Mouse (Mus musculus): ENCODE measurements around the gene Trim17. TPM values are rescaled to one million over a fixed set of nuclear protein-coding genes. Genes with fewer than 3 reads are reported as not detected.
A peak's percentile ranks its signal among the peaks of the same experiment; 100 is the strongest.

The Trim17 gene
- polyA plus RNA-seq, 1 experiment from 2014 or later: 0.32 TPM

DNA sequence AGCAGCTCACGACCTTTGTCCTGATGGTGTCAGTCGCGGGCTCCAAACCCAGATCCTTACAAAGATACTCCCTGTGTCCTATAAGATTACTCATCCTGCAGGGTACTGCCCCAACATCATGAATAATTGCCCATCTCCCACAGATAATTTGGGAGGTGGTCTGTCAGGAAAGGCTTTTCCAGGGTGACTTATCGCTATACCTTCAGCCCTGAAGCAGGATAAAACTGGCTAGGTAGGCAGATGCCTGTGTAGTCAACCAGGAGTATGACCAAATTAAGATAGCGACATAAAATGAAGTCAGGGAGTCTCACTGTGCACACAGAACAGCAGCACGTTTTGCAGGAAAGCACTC is 15.4 kb upstream of the Trim17 start:
- WGBS: 7% methylated on average over 6 of the region's 6 CpGs
- H3K9me3 ChIP-seq (replicated peaks; ENCODE audit: low read length): no peaks in the 10 kb centered on the region
- no peak for ATAC-seq (replicated peaks; ENCODE audit: low FRiP score, low read depth)

DNA sequence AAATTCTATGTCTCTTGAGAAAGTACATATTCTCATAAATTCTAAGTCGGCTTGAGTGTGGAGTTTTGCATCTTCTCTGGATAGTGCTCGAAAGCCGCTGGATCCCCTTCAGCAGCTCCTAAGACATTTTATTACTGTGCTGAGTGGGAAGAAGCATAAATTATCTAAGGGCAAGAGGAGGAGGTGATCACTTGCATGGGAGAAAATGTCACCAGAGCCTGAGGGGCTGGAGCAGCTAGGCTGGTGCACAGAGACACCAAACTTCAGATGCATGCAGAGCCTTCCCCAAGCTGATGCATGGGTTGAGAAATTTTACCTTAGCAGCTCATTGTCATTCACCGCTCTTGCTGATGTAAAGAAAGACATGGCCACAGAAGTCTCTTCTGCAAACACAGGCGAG is 10.3 kb upstream of the Trim17 start:
- Histone ChIP-seq H3K4me2 (ENCODE audit: low read length) (no peak overlapping the region), H3K27me3 (ENCODE audit: insufficient read depth, low read length) (no peaks in the 10 kb centered on the region), H3K4me1 (replicated peaks; ENCODE audit: insufficient read depth, low read length) (0 out of 2 replicates have a peak, but pooled peaks cover 3% of the 10 kb centered on the region), H3K9ac (ENCODE audit: low read depth, low read length) (no peak overlapping the region), H3K27ac (peak overlapping the region; percentile 19; the same call in 1 of the 2 replicates), H3K4me3 (replicated peaks; ENCODE audit: low read depth, low read length) (no peak overlapping the region), H3K36me3 (ENCODE audit: insufficient read depth, low read length) (no peaks in the 10 kb centered on the region), H3K9me3 (replicated peaks; ENCODE audit: low read length) (no peaks in the 10 kb centered on the region)
- TF ChIP-seq CTCF (IDR thresholded peaks at IDR 0.05; ENCODE audit: low read depth): no peak
- WGBS: 40% methylated on average over 5 of the region's 5 CpGs
- ATAC-seq (replicated peaks; ENCODE audit: low FRiP score, low read depth): no peak
- DNase-seq (ENCODE audit: low spot score): peak; percentile 59

More for the DNA sequence above, 15.4 kb upstream of the Trim17 start:
- Histone ChIP-seq H3K36me3 (ENCODE audit: insufficient read depth, low read length) (peaks cover under 1% of the 10 kb centered on the region; the same call in 1 of the 2 replicates), H3K4me1 (replicated peaks; ENCODE audit: insufficient read depth, low read length) (no peaks in the 10 kb centered on the region; the same call in 1 of the 2 replicates), H3K27ac (peak overlapping the region; percentile 93), H3K27me3 (ENCODE audit: insufficient read depth, low read length) (no peaks in the 10 kb centered on the region), H3K4me2 (ENCODE audit: low read length) (peak overlapping the region; percentile 94), H3K4me3 (replicated peaks; ENCODE audit: low read depth, low read length) (peak overlapping the region; percentile 93; the same call in 1 of the 2 replicates), H3K9ac (ENCODE audit: low read depth, low read length) (peak overlapping the region; percentile 89; the same call in 1 of the 2 replicates)
- TF ChIP-seq CTCF (IDR thresholded peaks at IDR 0.05; ENCODE audit: low read depth): no peak
- DNase-seq (ENCODE audit: low spot score): no peak

DNA sequence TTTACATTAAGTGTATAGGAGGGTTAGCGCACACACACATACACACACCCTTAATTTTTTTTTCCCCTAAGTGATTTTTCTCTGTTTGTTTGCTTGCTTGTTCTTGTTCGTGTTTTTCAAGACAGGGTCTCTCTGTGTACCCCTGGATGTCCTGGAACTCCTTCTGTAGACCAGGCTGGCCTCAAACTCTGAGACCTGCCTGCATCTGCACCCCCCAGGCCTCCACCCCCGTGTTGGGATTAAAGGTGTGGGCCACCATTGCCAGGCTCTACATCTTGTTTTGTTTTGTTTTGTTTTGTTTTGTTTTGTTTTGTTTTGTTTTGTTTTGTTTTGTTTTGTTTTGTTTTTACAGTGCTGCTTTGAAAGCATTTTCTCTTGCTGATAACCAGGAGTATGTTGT is 7.2 kb upstream of the Trim17 start:
- H3K4me1 ChIP-seq (replicated peaks; ENCODE audit: insufficient read depth, low read length): 0 out of 2 replicates have a peak, but pooled peaks cover 3% of the 10 kb centered on the region
- no peak overlapping the region for H3K27ac ChIP-seq
- WGBS: 78% methylated on average over 3 of the region's 3 CpGs
- ATAC-seq (replicated peaks; ENCODE audit: low FRiP score, low read depth) (no peak), DNase-seq (ENCODE audit: low spot score) (no peak)
- H3K36me3 ChIP-seq (ENCODE audit: insufficient read depth, low read length): no peaks in the 10 kb centered on the region
- no peak overlapping the region for H3K9ac ChIP-seq (ENCODE audit: low read depth, low read length)
- no peaks in the 10 kb centered on the region; the same call in 1 of the 2 replicates for H3K27me3 ChIP-seq (ENCODE audit: insufficient read depth, low read length)
- H3K4me2 ChIP-seq (ENCODE audit: low read length): no peak overlapping the region
- H3K4me3 ChIP-seq (replicated peaks; ENCODE audit: low read depth, low read length): no peak overlapping the region
- H3K9me3 ChIP-seq (replicated peaks; ENCODE audit: low read length): no peaks in the 10 kb centered on the region
- no peak for TF ChIP-seq CTCF (IDR thresholded peaks at IDR 0.05; ENCODE audit: low read depth)

DNA sequence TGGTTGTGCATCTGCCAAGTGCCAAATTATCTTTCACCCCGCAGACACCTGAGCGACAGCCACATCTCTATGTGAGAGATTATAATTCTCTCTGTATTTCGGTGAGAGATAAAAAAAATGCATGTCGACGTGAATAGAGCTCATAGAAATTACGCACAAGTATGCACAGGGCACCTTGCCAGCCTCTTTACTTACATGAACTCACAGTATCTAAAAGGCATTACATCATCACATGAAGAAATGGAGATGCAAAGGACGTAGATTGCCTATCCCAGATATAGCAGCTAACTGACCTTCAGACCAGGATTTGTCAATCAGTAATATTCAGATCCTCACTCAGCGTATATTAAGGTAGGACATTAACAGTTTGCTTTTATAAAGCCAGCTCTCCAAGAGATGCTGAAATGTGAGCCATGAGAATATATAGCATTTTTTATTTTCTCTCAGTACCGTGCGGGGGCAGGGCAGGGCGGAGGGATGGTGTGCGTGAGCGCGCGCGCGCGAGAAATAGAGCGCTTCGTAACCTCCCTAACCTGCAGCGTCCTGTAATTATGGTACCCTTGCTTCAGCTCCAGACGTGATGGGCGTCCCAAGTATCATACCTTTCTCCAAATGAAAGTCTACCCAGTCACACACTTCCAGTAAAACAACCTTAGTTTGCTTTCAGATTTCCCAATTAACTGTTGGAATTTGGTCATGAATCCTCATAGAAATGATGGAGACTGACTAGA is 6.5 kb upstream of the Trim17 start:
- no peaks in the 10 kb centered on the region for H3K9me3 ChIP-seq (replicated peaks; ENCODE audit: low read length)
- H3K36me3 ChIP-seq (ENCODE audit: insufficient read depth, low read length): no peaks in the 10 kb centered on the region
- H3K4me1 ChIP-seq (replicated peaks; ENCODE audit: insufficient read depth, low read length): 0 out of 2 replicates have a peak, but pooled peaks cover 3% of the 10 kb centered on the region
- no peaks in the 10 kb centered on the region; the same call in 1 of the 2 replicates for H3K27me3 ChIP-seq (ENCODE audit: insufficient read depth, low read length)
- H3K9ac ChIP-seq (ENCODE audit: low read depth, low read length): 0 out of 2 replicates have a peak overlapping the region, but pooled peaks have one; percentile 37
- H3K4me2 ChIP-seq (ENCODE audit: low read length): peak overlapping the region; percentile 63
- DNase-seq (ENCODE audit: low spot score): no peak
- ATAC-seq (replicated peaks; ENCODE audit: low FRiP score, low read depth): peak; percentile 48; the same call in 1 of the 2 replicates
- 14% methylated on average over 23 of the region's 23 CpGs for WGBS
- TF ChIP-seq CTCF (IDR thresholded peaks at IDR 0.05; ENCODE audit: low read depth): no peak
- peak overlapping the region; percentile 77 for H3K27ac ChIP-seq
- H3K4me3 ChIP-seq (replicated peaks; ENCODE audit: low read depth, low read length): peak overlapping the region; percentile 38

DNA sequence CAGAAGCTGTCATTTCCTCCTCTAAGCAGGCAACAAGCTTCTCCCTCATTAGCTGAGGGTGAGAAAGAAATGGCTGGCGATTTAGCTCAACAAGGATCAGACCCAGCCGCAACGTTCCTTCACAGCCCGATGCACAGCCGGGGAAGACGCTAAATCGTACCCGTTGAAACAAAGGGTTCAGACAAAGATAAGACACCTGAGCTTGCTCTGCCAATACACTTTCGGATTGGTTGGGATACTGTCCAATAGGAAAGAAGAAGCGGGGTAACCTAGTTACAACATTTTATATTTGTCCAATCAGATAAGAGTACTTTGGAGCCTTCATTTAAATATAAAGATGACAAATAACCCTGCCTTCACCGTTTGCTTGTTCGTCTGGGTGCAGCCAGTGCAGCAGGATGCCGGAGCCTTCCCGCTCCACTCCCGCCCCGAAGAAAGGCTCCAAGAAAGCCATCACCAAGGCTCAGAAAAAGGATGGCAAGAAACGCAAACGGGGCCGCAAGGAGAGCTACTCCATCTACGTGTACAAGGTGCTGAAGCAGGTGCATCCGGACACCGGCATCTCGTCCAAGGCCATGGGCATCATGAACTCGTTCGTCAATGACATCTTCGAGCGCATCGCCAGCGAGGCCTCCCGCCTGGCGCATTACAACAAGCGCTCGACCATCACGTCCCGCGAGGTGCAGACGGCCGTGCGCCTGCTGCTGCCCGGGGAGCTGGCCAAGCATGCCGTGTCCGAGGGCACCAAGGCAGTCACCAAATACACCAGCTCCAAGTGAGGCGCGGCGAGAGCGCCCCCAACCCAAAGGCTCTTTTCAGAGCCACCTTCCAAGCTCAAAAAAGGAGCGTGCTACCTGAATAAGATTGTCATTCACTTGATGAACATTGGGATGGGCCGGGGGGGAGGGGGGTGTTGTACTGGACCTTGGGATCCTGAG is 5.7 kb upstream of the Trim17 start, which contains the start of gene Hist3h2ba:
Gene Hist3h2ba, plus strand, starts transcription at position 379 of the 938 bp plus-strand sequence.
- ATAC-seq (replicated peaks; ENCODE audit: low FRiP score, low read depth) (peak; percentile 84), DNase-seq (ENCODE audit: low spot score) (peak; percentile 99)
- under 1% methylated on average over 48 of the region's 48 CpGs for WGBS
- Histone ChIP-seq H3K4me2 (ENCODE audit: low read length) (peak within 1 kb of the TSS; percentile 63), H3K27ac (peak within 1 kb of the TSS; percentile 77), H3K4me1 (replicated peaks; ENCODE audit: insufficient read depth, low read length) (0 out of 2 replicates have a peak, but pooled peaks cover 3% of the 10 kb centered on the region), H3K4me3 (replicated peaks; ENCODE audit: low read depth, low read length) (peak within 1 kb of the TSS; percentile 38), H3K36me3 (ENCODE audit: insufficient read depth, low read length) (no peaks in the 10 kb centered on the region), H3K9ac (ENCODE audit: low read depth, low read length) (peak within 1 kb of the TSS; percentile 47; the same call in 1 of the 2 replicates), H3K27me3 (ENCODE audit: insufficient read depth, low read length) (no peaks in the 10 kb centered on the region; the same call in 1 of the 2 replicates), H3K9me3 (replicated peaks; ENCODE audit: low read length) (no peaks in the 10 kb centered on the region)
- 0 out of 2 replicates have a peak, but pooled peaks have one; percentile 11 for TF ChIP-seq CTCF (IDR thresholded peaks at IDR 0.05; ENCODE audit: low read depth)

Measured in kidney, postnatal 0 days (tissue).